ENCODE assay signal across 9 mouse cellular contexts in genomic region chr15:42914099-42914498, GRCm38 (mm10).
DNase-seq lines count a peak whose midpoint lies in the region; ATAC-seq lines count a peak whose summit lies in the region.
"Had no signal": no experiment of that assay in that cellular context is flagged by ENCODE, and none has a peak within 500 bp of the region (broad histone marks: within the 10 kb centered on the region; RNA-seq: fewer than 3 reads in every experiment).

No protein-coding gene starts in this region.

- H3K27me3 ChIP-seq in kidney, embryonic 15.5 days, result no peaks in the 10 kb centered on the region
- no peaks in the 10 kb centered on the region for H3K27me3 ChIP-seq in forebrain, embryonic 12.5 days
- H3K27me3 ChIP-seq in limb, embryonic 11.5 days (ENCODE audit: control insufficient read depth, insufficient read depth, low read length), result no peaks in the 10 kb centered on the region
- H3K27me3 ChIP-seq in neural tube, embryonic 13.5 days, result no peaks in the 10 kb centered on the region

- no peaks in the 10 kb centered on the region for H3K9me3 ChIP-seq in kidney, embryonic 15.5 days (replicated peaks)
- no peaks in the 10 kb centered on the region for H3K9me3 ChIP-seq in forebrain, embryonic 12.5 days
- no peaks in the 10 kb centered on the region for H3K9me3 ChIP-seq in limb, embryonic 11.5 days (ENCODE audit: control insufficient read depth, low read length)
- no peaks in the 10 kb centered on the region for H3K9me3 ChIP-seq in neural tube, embryonic 13.5 days
- H3K9me3 ChIP-seq: embryonic facial prominence, embryonic 13.5 days had no signal

- no peak overlapping the region for H3K4me2 ChIP-seq in kidney, embryonic 15.5 days
- H3K4me2 ChIP-seq in forebrain, embryonic 12.5 days, result no peak overlapping the region
- no peak overlapping the region for H3K4me2 ChIP-seq in limb, embryonic 11.5 days (ENCODE audit: low read depth, severe bottlenecking)
- no peak overlapping the region for H3K4me2 ChIP-seq in neural tube, embryonic 13.5 days
- H3K4me2 ChIP-seq: embryonic facial prominence, embryonic 13.5 days had no signal

- no peak overlapping the region for H3K4me3 ChIP-seq in kidney, embryonic 15.5 days (replicated peaks)
- H3K4me3 ChIP-seq in forebrain, embryonic 12.5 days (replicated peaks), result no peak overlapping the region
- no peak overlapping the region for H3K4me3 ChIP-seq in limb, embryonic 11.5 days (ENCODE audit: low read depth, low read length)
- no peak overlapping the region for H3K4me3 ChIP-seq in neural tube, embryonic 13.5 days
- H3K4me3 ChIP-seq: embryonic facial prominence, embryonic 13.5 days had no signal

- ATAC-seq in kidney, embryonic 15.5 days (replicated peaks; ENCODE audit: low FRiP score), result no peak
- peak; percentile 64 for ATAC-seq in forebrain, embryonic 12.5 days (ENCODE audit: low FRiP score)
- ATAC-seq in limb, embryonic 11.5 days (ENCODE audit: insufficient number of reproducible peaks, low FRiP score, low TSS enrichment, low read depth), result no peak
- peak; percentile 47; the same call in 1 of the 2 replicates for ATAC-seq in neural tube, embryonic 13.5 days (ENCODE audit: low read depth)

- H3K4me1 ChIP-seq in kidney, embryonic 15.5 days, result no peaks in the 10 kb centered on the region
- no peaks in the 10 kb centered on the region for H3K4me1 ChIP-seq in forebrain, embryonic 12.5 days
- no peaks in the 10 kb centered on the region for H3K4me1 ChIP-seq in limb, embryonic 11.5 days (ENCODE audit: control insufficient read depth, insufficient read depth, low read length)
- peaks cover 5% of the 10 kb centered on the region; the same call in 1 of the 2 replicates for H3K4me1 ChIP-seq in neural tube, embryonic 13.5 days (replicated peaks)
- H3K4me1 ChIP-seq: embryonic facial prominence, embryonic 13.5 days had no signal

- WGBS in kidney, embryonic 15.5 days, result 9% methylated on average over 3 of the region's 3 CpGs
- 5% methylated on average over 3 of the region's 3 CpGs for WGBS in forebrain, embryonic 12.5 days
- WGBS in limb, embryonic 11.5 days, result 6% methylated on average over 3 of the region's 3 CpGs
- 6% methylated on average over 3 of the region's 3 CpGs for WGBS in neural tube, embryonic 13.5 days

- H3K27ac ChIP-seq in kidney, embryonic 15.5 days, result no peak overlapping the region
- no peak overlapping the region for H3K27ac ChIP-seq in forebrain, embryonic 12.5 days
- no peak overlapping the region for H3K27ac ChIP-seq in limb, embryonic 11.5 days (replicated peaks; ENCODE audit: low read depth, low read length)
- H3K27ac ChIP-seq in neural tube, embryonic 13.5 days (replicated peaks), result no peak overlapping the region
- H3K27ac ChIP-seq: embryonic facial prominence, embryonic 13.5 days had no signal

- H3K9ac ChIP-seq in kidney, embryonic 15.5 days, result no peak overlapping the region
- no peak overlapping the region for H3K9ac ChIP-seq in forebrain, embryonic 12.5 days
- no peak overlapping the region for H3K9ac ChIP-seq in limb, embryonic 11.5 days (ENCODE audit: low read length)
- no peak overlapping the region for H3K9ac ChIP-seq in neural tube, embryonic 13.5 days
- H3K9ac ChIP-seq: embryonic facial prominence, embryonic 13.5 days had no signal

- no peaks in the 10 kb centered on the region for H3K36me3 ChIP-seq in kidney, embryonic 15.5 days
- H3K36me3 ChIP-seq in forebrain, embryonic 12.5 days (replicated peaks), result no peaks in the 10 kb centered on the region
- no peaks in the 10 kb centered on the region for H3K36me3 ChIP-seq in limb, embryonic 11.5 days (ENCODE audit: control insufficient read depth, insufficient read depth, low read length)
- H3K36me3 ChIP-seq in neural tube, embryonic 13.5 days, result no peaks in the 10 kb centered on the region
- H3K36me3 ChIP-seq: embryonic facial prominence, embryonic 13.5 days had no signal

- DNase-seq in kidney, adult 8-10 months, result peak; percentile 5 to 55
- DNase-seq in c-Kit-positive CD71-negative TER-119-negative erythroid progenitor cells, embryonic 14.5 days (ENCODE audit: low read depth), result peak; percentile 32
- DNase-seq in induced T-regulatory cell, adult 2 months (ENCODE audit: low read depth), result peak; percentile 28
- peak; percentile 82 for DNase-seq in limb, embryonic 11.5 days (ENCODE audit: low spot score)
- peak; percentile 48 for DNase-seq in thymus, postnatal 25 days

Comparison
In these comparisons a context has a peak if more than half of its experiments do, and no peak if none do; other contexts are left out.
1. DNase-seq: peak in every context shown above with its lines; median percentile 82 in limb, embryonic 11.5 days; 48 in thymus, postnatal 25 days; 32 in c-Kit-positive CD71-negative TER-119-negative erythroid progenitor cells, embryonic 14.5 days; 30 in kidney, adult 8-10 months; 28 in induced T-regulatory cell, adult 2 months.
2. ATAC-seq: peak in forebrain, embryonic 12.5 days (single experiment) and neural tube, embryonic 13.5 days (single experiment); none in kidney, embryonic 15.5 days (single experiment) and limb, embryonic 11.5 days (single experiment).